Mouse (Mus musculus): Measurements from ENCODE around the gene Ndufa6. TPM values are rescaled to one million over a fixed set of nuclear protein-coding genes. Genes with fewer than 3 reads are reported as not detected.
"Not testable (repeated sequence)": the region's sequence is repeated elsewhere in the genome, so short reads cannot be mapped to it uniquely, and the experiment has no call there.

Ndufa6 gene
- polyA plus RNA-seq, 1 experiment from 2014 or later = 276 TPM

DNA sequence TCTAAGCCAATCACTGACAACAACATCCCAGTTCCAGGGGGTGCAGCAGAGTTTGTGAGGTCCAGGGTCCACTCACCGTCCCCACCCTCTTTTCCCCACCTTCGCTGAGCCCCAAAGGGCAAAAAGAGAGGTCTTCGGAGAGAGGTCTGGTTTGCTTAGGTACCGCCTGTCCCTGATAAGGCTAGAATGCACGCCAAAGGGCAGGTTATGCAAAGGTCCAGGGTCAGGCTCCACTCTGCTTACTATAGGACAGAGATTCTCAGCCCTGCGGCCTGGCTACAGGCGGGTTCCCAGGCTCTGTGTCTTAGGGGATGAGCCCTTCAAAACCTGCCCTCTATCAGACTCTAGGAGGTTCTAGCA, 25.4 kb upstream of the Ndufa6 start:
- H3K9ac ChIP-seq = peak overlapping the region; percentile 35; the same call in 1 of the 2 replicates

DNA sequence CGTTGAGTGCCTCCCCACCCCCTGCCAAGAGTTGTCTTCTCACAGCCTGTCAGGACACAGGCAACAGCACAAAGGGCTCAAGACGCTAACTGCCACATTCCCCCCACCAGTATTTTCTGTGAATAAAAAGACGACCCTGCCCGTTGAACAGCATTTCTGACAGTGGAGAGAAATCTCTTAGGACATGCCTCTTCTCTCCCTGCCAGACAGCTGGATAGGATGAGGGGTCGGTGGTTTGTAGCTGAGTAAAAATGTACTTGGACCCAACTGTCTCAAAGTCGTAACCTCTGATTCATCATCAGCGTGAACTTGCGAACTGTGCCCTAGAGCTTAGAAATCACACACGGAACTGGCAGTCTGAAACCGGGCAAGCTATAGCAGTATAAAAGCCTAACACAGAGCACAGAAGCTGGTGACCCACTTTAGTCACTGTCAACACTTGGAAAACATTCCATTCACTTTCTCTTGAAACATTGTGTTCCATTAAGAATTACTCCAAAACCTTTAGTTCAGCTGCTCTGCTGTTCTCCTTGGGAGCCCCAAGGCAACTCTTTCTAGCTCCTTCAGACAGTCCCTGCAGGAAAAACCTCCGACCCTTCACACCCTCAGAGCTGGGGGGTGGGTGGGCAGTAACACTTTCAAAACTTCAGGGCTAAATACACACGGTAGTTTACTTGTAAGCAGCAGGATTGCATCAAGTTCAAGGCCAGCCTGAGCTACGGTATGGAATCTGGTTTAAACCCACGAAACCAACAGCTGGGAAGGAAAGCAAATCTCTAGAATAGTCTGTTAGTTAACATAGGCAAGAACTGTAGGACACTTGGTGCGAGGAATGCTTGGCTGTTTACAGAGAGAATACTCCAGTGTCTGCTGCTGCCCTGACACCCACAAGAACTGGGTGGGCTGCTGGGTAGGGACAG, 24.4 kb upstream of the Ndufa6 start:
- 27% methylated on average over 15 of the region's 15 CpGs for WGBS
- Histone ChIP-seq H3K36me3 (no peaks in the 10 kb centered on the region), H3K9ac (no peak overlapping the region), H3K9me3 (no peaks in the 10 kb centered on the region), H3K4me2 (peak overlapping the region; percentile 72; the same call in 1 of the 2 replicates), H3K27me3 (no peaks in the 10 kb centered on the region), H3K27ac (peak overlapping the region; percentile 38), H3K4me1 (peaks cover 31% of the 10 kb centered on the region), H3K4me3 (no peak overlapping the region)
- ATAC-seq (ENCODE audit: borderline replicate concordance, extremely low read depth, low FRiP score, low TSS enrichment) = no peak

More for the DNA sequence above, 25.4 kb upstream of the Ndufa6 start:
- peaks cover 31% of the 10 kb centered on the region for H3K4me1 ChIP-seq
- no peak; the same call in 1 of the 2 replicates for ATAC-seq (ENCODE audit: borderline replicate concordance, extremely low read depth, low FRiP score, low TSS enrichment)
- peak overlapping the region; percentile 72 for H3K4me2 ChIP-seq
- H3K27ac ChIP-seq = peak overlapping the region; percentile 72
- H3K9me3 ChIP-seq = no peaks in the 10 kb centered on the region
- no peaks in the 10 kb centered on the region for H3K36me3 ChIP-seq
- peak overlapping the region; percentile 45 for H3K4me3 ChIP-seq
- WGBS = 19% methylated on average over 7 of the region's 7 CpGs
- no peaks in the 10 kb centered on the region for H3K27me3 ChIP-seq

DNA sequence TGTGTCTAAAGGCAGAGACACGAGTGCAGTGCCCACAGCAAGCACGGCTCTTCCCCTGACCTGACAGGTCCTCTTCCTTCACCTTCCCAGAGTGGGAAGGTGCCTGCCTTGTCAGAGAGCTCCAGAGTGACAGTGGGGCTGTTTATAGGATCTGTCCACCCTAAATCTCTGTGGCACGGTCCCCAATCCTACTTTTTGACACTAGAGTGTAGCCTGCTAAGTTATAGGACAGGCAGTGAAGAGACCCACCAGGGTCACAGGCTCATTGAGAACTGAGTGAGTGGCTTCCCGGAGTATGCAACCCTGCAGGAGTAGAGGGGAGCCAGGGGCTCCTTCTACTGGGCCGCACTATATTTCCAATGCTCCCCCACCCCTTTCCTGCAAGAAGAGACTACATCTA, 23.6 kb upstream of the Ndufa6 start:
- H3K27ac ChIP-seq = 0 out of 2 replicates have a peak overlapping the region, but pooled peaks have one; percentile 38
- H3K4me1 ChIP-seq = peaks cover 31% of the 10 kb centered on the region
- H3K36me3 ChIP-seq = no peaks in the 10 kb centered on the region
- H3K9me3 ChIP-seq = no peaks in the 10 kb centered on the region
- H3K27me3 ChIP-seq = no peaks in the 10 kb centered on the region
- H3K4me2 ChIP-seq = no peak overlapping the region
- H3K9ac ChIP-seq = no peak overlapping the region
- 56% methylated on average over 5 of the region's 5 CpGs for WGBS
- no peak overlapping the region for H3K4me3 ChIP-seq
- no peak for ATAC-seq (ENCODE audit: borderline replicate concordance, extremely low read depth, low FRiP score, low TSS enrichment)

DNA sequence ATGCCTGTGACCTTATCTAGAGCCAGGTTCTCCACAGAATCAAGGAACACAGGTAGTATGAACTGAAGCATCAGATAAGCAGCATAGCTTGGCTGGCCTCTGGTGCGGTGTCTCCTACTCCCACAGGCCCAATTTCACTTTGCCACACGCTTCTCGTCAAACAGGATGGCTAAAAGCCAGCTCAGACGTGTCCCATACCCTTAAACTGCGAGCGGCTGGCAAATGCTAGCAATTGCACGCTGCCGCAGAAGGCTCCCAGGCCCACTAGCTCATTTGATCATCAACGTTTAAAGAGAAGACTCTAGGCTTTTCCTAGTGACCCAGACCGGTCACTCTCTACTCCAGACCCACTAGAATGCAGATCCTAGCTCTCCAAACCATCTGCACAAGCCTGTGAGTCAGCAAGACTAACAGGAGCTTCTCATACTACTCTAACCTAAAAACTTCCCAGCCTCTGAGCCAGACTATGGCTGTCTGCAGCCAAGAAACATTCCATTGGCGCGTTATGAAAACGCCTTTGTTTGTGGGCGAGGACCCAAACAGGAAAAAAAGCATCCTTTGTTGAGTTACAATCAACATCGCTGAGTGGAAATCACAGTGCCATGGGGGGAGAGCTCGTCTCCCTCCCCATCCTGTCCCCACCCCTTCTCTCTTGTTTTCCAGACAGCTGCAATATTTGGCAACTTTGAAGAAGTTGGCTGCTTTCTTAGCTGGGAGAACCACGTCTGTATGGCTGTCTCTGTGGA, 22.4 kb upstream of the Ndufa6 start:
- no peaks in the 10 kb centered on the region for H3K9me3 ChIP-seq
- peak; percentile 21; the same call in 1 of the 2 replicates for ATAC-seq (ENCODE audit: borderline replicate concordance, extremely low read depth, low FRiP score, low TSS enrichment)
- 0 out of 2 replicates have a peak overlapping the region, but pooled peaks have one; percentile 9 for H3K4me2 ChIP-seq
- H3K27ac ChIP-seq = peak overlapping the region; percentile 78
- no peak overlapping the region for H3K9ac ChIP-seq
- no peak overlapping the region for H3K4me3 ChIP-seq
- H3K4me1 ChIP-seq = peaks cover 31% of the 10 kb centered on the region
- H3K27me3 ChIP-seq = no peaks in the 10 kb centered on the region
- WGBS = 50% methylated on average over 17 of the region's 17 CpGs
- H3K36me3 ChIP-seq = no peaks in the 10 kb centered on the region

DNA sequence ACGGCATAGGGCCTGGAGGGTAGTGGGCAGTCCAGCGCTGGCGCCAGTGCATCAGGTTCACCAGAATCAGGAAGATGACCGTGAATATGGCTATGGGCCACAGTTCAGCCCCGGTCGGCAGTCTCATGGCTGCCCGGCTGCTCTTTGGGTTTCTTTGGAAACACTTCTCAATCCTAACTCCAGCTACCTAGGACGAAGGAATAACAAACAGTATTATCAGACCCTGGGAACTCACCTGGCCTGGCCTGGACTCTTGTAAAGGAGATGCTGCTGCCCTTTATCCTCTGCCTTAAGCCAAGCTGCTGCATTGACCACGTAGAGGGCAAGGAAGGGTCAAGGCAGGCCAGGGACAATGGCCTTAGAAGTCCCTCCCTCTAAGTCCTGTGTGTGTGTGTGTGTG, 21.7 kb upstream of the Ndufa6 start:
- Histone ChIP-seq H3K9me3 (no peaks in the 10 kb centered on the region), H3K9ac (no peak overlapping the region), H3K27me3 (no peaks in the 10 kb centered on the region), H3K27ac (peak overlapping the region; percentile 78; the same call in 1 of the 2 replicates), H3K4me3 (no peak overlapping the region), H3K36me3 (no peaks in the 10 kb centered on the region), H3K4me2 (no peak overlapping the region), H3K4me1 (peaks cover 31% of the 10 kb centered on the region)
- 82% methylated on average over 9 of the region's 9 CpGs for WGBS
- ATAC-seq (ENCODE audit: borderline replicate concordance, extremely low read depth, low FRiP score, low TSS enrichment) = no peak

DNA sequence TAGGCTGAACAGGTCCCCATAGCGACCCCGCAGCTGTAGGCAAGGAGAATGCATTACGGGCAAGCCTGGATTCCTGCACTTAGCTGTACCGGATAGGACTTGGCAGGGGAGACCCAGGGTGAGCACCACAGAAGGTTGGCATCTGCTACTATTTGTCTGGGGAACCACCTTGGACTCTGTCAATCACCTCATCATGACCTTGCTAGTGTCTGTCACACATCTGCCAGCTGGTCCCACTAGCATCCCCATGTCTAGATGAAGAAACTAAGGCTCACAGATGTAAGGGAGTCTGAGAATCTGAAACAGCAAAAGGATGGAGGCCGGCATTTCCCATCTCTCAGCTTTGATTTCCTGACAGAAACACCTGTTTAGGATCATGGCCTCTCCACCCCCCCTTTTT, 20.3 kb upstream of the Ndufa6 start:
- WGBS = 82% methylated on average over 5 of the region's 5 CpGs
- Histone ChIP-seq H3K27ac (no peak overlapping the region), H3K9me3 (no peaks in the 10 kb centered on the region), H3K4me3 (no peak overlapping the region), H3K4me1 (peaks cover 22% of the 10 kb centered on the region), H3K9ac (no peak overlapping the region), H3K36me3 (no peaks in the 10 kb centered on the region), H3K27me3 (no peaks in the 10 kb centered on the region), H3K4me2 (no peak overlapping the region)
- no peak for ATAC-seq (ENCODE audit: borderline replicate concordance, extremely low read depth, low FRiP score, low TSS enrichment)

DNA sequence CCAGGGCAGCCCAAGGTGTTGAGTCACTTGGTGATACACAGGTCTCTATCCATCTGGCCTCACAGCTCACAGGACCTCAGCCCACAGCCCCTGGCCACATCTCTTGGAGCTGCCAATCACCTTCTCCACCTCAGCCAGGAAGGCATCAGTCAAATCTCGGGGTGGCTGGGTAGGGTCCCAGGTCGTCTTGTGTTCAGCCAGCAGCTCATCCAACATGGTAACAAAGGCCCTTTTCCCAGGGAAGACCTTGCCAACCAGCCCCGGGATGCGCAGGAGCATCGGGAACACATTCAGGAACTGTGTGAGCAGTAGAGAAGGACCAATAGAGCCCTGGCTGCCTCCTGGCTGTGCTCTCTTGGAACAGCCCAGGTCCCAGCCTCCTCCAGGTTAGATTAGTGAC, 18.9 kb upstream of the Ndufa6 start:
- H3K27me3 ChIP-seq = no peaks in the 10 kb centered on the region
- H3K4me1 ChIP-seq = peaks cover 15% of the 10 kb centered on the region
- no peaks in the 10 kb centered on the region for H3K36me3 ChIP-seq
- no peaks in the 10 kb centered on the region for H3K9me3 ChIP-seq
- H3K9ac ChIP-seq = no peak overlapping the region
- no peak for ATAC-seq (ENCODE audit: borderline replicate concordance, extremely low read depth, low FRiP score, low TSS enrichment)
- no peak overlapping the region for H3K4me2 ChIP-seq
- 80% methylated on average over 5 of the region's 5 CpGs for WGBS
- H3K27ac ChIP-seq = no peak overlapping the region
- H3K4me3 ChIP-seq = no peak overlapping the region

DNA sequence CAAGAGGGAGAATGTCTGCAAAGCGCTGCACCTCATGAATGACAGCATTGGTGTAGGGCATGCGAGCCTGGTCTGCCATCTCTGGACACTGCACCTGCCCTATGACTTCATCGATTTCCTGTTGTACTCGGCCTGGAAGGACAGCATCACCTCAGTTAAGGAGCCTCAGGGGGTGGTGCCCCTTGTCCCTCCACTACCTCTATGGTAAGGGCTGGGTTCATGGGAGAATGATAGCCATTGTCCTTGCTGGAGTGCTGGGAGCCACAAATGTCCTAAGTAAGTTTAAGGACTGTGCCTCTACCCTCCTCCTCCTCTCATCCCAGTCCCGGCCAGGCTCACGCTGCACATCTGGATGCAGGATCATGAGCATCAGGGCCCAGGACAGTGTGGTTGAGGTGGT, 18.3 kb upstream of the Ndufa6 start:
- no peaks in the 10 kb centered on the region for H3K36me3 ChIP-seq
- no peak overlapping the region for H3K4me3 ChIP-seq
- peaks cover 11% of the 10 kb centered on the region for H3K4me1 ChIP-seq
- no peak overlapping the region for H3K4me2 ChIP-seq
- no peaks in the 10 kb centered on the region for H3K9me3 ChIP-seq
- ATAC-seq (ENCODE audit: borderline replicate concordance, extremely low read depth, low FRiP score, low TSS enrichment) = no peak
- H3K27ac ChIP-seq = no peak overlapping the region
- 87% methylated on average over 6 of the region's 6 CpGs for WGBS
- no peaks in the 10 kb centered on the region for H3K27me3 ChIP-seq
- H3K9ac ChIP-seq = no peak overlapping the region

DNA sequence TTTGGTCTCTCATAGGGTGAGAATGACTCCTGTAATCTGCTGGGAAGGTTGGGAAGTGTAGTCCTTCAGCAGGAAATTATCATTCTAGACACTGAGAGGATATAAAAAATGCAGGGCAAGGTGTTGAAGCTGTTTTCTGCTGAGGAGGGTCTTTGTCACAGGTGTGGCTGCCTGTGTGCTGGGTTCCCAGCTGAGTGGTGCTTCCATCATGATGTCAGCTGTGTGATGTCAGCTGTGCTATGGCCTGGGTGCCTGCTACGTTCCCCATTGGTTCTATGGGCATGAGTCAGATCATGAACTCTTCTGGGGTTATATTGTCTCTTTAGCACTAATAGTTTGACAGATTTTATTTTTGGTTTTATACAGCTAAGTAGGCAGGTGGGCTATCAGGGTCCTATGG, 14.7 kb upstream of the Ndufa6 start:
- 84% methylated on average over 1 of the region's 1 CpGs for whole genome bisulfite sequencing
- H3K36me3 ChIP-seq = no peaks in the 10 kb centered on the region
- H3K9ac ChIP-seq = no peak overlapping the region
- H3K9me3 ChIP-seq = no peaks in the 10 kb centered on the region
- no peak overlapping the region for H3K4me2 ChIP-seq
- H3K27me3 ChIP-seq = no peaks in the 10 kb centered on the region
- no peaks in the 10 kb centered on the region for H3K4me1 ChIP-seq
- no peak for ATAC-seq (ENCODE audit: borderline replicate concordance, extremely low read depth, low FRiP score, low TSS enrichment)
- H3K4me3 ChIP-seq = no peak overlapping the region
- no peak overlapping the region for H3K27ac ChIP-seq

DNA sequence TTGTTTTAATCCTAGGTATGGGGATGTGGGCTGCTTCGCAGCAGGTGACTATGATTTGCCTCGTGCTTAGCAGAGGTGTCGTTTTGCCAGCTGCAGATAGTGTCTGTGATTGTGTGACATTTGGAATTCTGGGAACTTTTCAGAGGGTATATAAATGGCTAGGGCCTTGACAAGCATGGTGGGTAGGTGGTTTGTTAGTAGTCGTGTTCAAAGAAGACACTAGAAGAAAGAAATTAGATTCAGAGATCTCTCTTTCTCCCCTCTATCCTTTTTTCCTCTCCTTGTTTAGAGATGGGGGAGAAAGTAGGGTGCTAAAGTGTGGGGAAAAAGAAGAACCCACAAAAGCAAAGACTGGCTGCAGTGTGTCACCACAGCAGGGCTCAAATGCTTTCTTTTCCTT, 14.0 kb upstream of the Ndufa6 start:
- Histone ChIP-seq H3K4me2 (no peak overlapping the region), H3K4me1 (no peaks in the 10 kb centered on the region), H3K27ac (no peak overlapping the region), H3K9ac (no peak overlapping the region), H3K4me3 (no peak overlapping the region), H3K36me3 (no peaks in the 10 kb centered on the region), H3K27me3 (no peaks in the 10 kb centered on the region), H3K9me3 (no peaks in the 10 kb centered on the region)
- 81% methylated on average over 4 of the region's 4 CpGs for WGBS
- ATAC-seq (ENCODE audit: borderline replicate concordance, extremely low read depth, low FRiP score, low TSS enrichment) = no peak

DNA sequence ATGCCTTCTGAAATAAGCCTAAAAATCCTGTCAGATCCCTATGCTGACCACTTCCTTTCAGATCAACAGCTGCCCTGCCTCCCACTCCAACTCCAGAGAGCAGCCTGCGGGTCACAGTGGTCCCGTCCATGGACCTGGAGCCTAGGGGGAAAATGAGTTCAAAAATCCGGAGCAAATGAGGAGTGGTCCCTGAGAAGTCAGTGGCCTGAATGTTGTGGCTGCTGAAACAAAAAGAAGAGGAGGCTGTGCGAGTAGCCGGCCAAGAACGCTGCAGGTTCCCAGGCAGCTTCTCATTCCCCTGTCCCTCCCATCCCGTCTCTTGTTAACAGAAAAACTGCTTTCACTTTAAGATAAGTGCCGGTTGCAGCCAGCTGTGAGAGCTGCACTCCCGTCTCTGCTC, 10.4 kb upstream of the Ndufa6 start:
- 10% methylated on average over 7 of the region's 9 CpGs for WGBS
- H3K27ac ChIP-seq; H3K9me3 ChIP-seq; H3K9ac ChIP-seq; ATAC-seq (ENCODE audit: borderline replicate concordance, extremely low read depth, low FRiP score, low TSS enrichment); H3K4me1 ChIP-seq; H3K4me3 ChIP-seq; H3K36me3 ChIP-seq; H3K27me3 ChIP-seq: not testable (repeated sequence)
- H3K4me2 ChIP-seq = 0 out of 2 replicates have a peak overlapping the region, but pooled peaks have one; percentile 24

DNA sequence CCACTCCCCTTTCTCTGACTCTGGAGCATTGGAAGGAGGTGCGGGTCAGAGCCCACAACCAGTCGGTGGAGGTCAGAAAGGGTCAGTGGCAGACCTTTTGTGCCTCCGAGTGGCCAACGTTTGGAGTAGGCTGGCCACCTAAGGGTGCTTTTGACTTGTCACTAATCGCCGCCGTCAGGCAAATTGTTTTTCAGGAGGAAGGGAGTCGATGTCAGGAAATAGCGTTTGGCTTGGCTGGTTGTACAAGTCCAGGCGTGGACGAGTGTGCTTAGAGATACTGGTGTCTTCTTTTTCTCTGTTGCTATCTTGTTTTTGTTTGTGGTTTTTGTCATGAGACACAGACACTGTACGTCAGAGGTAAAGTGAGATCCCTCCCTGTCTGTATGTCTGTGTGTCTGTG, 9.7 kb upstream of the Ndufa6 start:
- H3K36me3 ChIP-seq; H3K27me3 ChIP-seq; H3K27ac ChIP-seq; H3K4me3 ChIP-seq; H3K9me3 ChIP-seq; H3K4me1 ChIP-seq; H3K9ac ChIP-seq; H3K4me2 ChIP-seq; ATAC-seq (ENCODE audit: borderline replicate concordance, extremely low read depth, low FRiP score, low TSS enrichment): not testable (repeated sequence)
- 67% methylated on average over 8 of the region's 12 CpGs for WGBS

Data from lung, embryonic 15.5 days (tissue).